Mouse (Mus musculus) midbrain, embryonic 15.5 days (tissue): ENCODE measurements around the gene Lrrc4c. TPM values are rescaled to one million over a fixed set of nuclear protein-coding genes. Genes with fewer than 3 reads are reported as not detected.

Experiments used
- ATAC-seq: fragments of 200-750 bp; cut with Nextera tagmentation; replicated peaks from 2 replicates; pipeline ENCODE4 v1.8.0; 2017; ENCODE audit warnings: moderate TSS enrichment
- H3K27ac ChIP-seq: fragments of 300-500 bp; sonication (generic); 2 replicates; pipeline ENCODE4 v1.5.1; 2015; ENCODE audit warnings: mild to moderate bottlenecking, inconsistent platforms
- H3K27me3 ChIP-seq: fragments of 300-500 bp; sonication (generic); replicated peaks from 2 replicates; pipeline ENCODE4 v1.6.1; 2015; ENCODE audit warnings: inconsistent platforms
- H3K36me3 ChIP-seq: fragments of 300-500 bp; sonication (generic); replicated peaks from 2 replicates; pipeline ENCODE4 v1.6.1; 2015; ENCODE audit warnings: inconsistent platforms
- H3K4me1 ChIP-seq: fragments of 300-500 bp; sonication (generic); 2 replicates; pipeline ENCODE4 v1.6.1; 2015; ENCODE audit warnings: inconsistent platforms
- H3K4me2 ChIP-seq: fragments of 300-500 bp; sonication (generic); 2 replicates; pipeline ENCODE4 v1.6.1; 2015; ENCODE audit warnings: inconsistent platforms, mild to moderate bottlenecking, moderate library complexity
- H3K4me3 ChIP-seq: fragments of 300-500 bp; sonication (generic); 2 replicates; pipeline ENCODE4 v1.5.1; 2015; ENCODE audit warnings: mild to moderate bottlenecking, inconsistent platforms
- H3K9ac ChIP-seq: fragments of 300-500 bp; sonication (generic); 2 replicates; pipeline ENCODE4 v1.6.1; 2015; ENCODE audit warnings: mild to moderate bottlenecking, inconsistent platforms
- H3K9me3 ChIP-seq: fragments of 300-500 bp; sonication (generic); 2 replicates; pipeline ENCODE4 v1.6.1; 2016; ENCODE audit warnings: inconsistent platforms
- WGBS: fragments of 180-500 bp; shearing (Covaris S2); methylation state at CpG from one replicate; pipeline ENCODE4 v1.1.7; 2015; ENCODE audit warnings: mixed read lengths; 5-methylcytosine and 5-hydroxymethylcytosine counted together
- polyA plus RNA-seq: library from polyadenylated mRNA; unstranded; fragments of >200 nt; fragmentation: Nextera tagmentation; extraction: Ambion mirVana; gene quantifications from 2 replicates; pipeline ENCODE4 v1.2.1, GENCODE M21; 2015

The Lrrc4c gene
- polyA plus RNA-seq, 1 experiment from 2014 or later = 37.7 TPM

- Histone ChIP-seq H3K36me3 (no peaks in the 10 kb centered on the region), H3K9ac (no peak overlapping the region), H3K4me3 (no peak overlapping the region), H3K27me3 (no peaks in the 10 kb centered on the region), H3K4me2 (no peak overlapping the region), H3K9me3 (no peaks in the 10 kb centered on the region), H3K4me1 (no peaks in the 10 kb centered on the region), H3K27ac (no peak overlapping the region)
- no peak for ATAC-seq
Observed at GRCm38 (mm10) chr2:96723395-96723794, 405.4 kb downstream of the Lrrc4c start.

GRCm38 (mm10) chr2:96736081-96736480 lies 418.1 kb downstream of the Lrrc4c start:
- Histone ChIP-seq H3K27ac (no peak overlapping the region), H3K27me3 (no peaks in the 10 kb centered on the region), H3K4me1 (no peaks in the 10 kb centered on the region), H3K4me2 (no peak overlapping the region), H3K4me3 (no peak overlapping the region), H3K36me3 (no peaks in the 10 kb centered on the region), H3K9ac (no peak overlapping the region), H3K9me3 (no peaks in the 10 kb centered on the region)
- no peak for ATAC-seq

GRCm38 (mm10) chr2:96755066-96755465 lies 437.1 kb downstream of the Lrrc4c start:
- Histone ChIP-seq H3K4me2 (no peak overlapping the region), H3K9me3 (no peaks in the 10 kb centered on the region), H3K4me1 (no peaks in the 10 kb centered on the region), H3K4me3 (no peak overlapping the region), H3K36me3 (no peaks in the 10 kb centered on the region), H3K9ac (no peak overlapping the region), H3K27ac (no peak overlapping the region), H3K27me3 (no peaks in the 10 kb centered on the region)
- ATAC-seq = no peak

DNA sequence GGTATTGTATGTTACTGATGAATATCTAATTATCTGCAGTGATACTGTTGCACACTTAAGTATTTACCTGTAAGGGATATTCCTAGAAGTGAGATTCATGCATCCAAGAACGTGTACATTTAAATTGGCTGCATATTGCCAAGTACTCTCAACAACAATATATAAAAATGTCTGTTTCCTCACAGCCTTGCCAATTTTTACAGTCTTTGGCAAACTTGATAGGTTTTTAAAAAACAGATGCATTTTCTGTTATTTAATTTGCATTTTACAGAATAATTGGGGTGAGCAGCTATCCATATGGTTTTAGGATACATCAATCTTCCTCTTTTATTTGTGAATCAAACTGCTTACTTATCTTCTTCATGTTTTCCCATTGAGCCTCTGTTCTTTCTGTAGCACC lies 439.7 kb downstream of the Lrrc4c start:
- H3K4me3 ChIP-seq = no peak overlapping the region
- ATAC-seq = no peak
- no peak overlapping the region for H3K4me2 ChIP-seq
- no peak overlapping the region for H3K27ac ChIP-seq
- no peaks in the 10 kb centered on the region for H3K36me3 ChIP-seq
- WGBS = 71% methylated on average over 1 of the region's 1 CpGs
- no peaks in the 10 kb centered on the region for H3K4me1 ChIP-seq
- no peaks in the 10 kb centered on the region for H3K27me3 ChIP-seq
- no peak overlapping the region for H3K9ac ChIP-seq
- no peaks in the 10 kb centered on the region for H3K9me3 ChIP-seq

DNA sequence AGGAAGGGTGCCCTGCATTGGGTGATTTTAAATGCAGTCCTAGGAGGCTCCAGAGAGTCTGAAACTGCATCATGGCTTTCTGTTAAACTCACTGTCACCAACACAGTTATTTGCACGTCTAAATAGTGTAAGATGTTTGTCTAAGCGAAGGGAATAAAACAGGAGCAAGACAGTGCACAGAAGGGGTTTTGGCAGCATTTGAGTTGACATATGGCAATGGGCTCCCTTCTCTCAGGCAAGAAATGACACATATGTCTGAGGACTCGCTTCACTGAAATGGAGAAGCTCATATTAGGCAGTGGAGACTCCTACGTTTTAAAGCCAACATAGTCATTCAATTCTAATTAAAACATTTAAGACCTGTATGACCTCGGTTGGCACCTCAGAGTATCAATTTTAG lies 445.6 kb downstream of the Lrrc4c start:
- Histone ChIP-seq H3K36me3 (no peaks in the 10 kb centered on the region), H3K9me3 (no peaks in the 10 kb centered on the region), H3K4me1 (no peaks in the 10 kb centered on the region), H3K9ac (no peak overlapping the region), H3K27me3 (no peaks in the 10 kb centered on the region), H3K4me2 (no peak overlapping the region), H3K27ac (no peak overlapping the region), H3K4me3 (no peak overlapping the region)
- 72% methylated on average over 5 of the region's 5 CpGs for whole genome bisulfite sequencing
- no peak for ATAC-seq

DNA sequence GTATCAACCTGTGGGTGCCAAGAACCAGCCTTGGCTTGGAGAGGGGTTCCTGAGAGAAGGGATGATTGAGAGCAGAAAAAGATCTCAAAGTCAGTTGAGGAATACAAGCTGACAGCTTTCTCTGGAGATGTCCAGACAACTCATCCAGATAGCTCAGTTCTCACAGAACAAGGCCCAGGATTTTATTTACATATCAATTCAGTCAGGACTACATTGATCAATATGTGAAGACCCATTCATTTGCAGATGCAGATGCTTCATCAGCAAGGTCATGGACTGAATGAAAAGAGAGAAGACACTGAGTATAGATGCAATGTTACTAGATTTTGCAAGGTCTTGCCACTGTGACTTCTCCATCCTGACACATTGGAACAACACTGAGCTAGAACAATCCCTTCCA lies 457.4 kb downstream of the Lrrc4c start:
- no peak for ATAC-seq
- no peak overlapping the region for H3K4me2 ChIP-seq
- no peaks in the 10 kb centered on the region for H3K27me3 ChIP-seq
- no peaks in the 10 kb centered on the region for H3K4me1 ChIP-seq
- H3K36me3 ChIP-seq = no peaks in the 10 kb centered on the region
- no peak overlapping the region for H3K9ac ChIP-seq
- H3K27ac ChIP-seq = no peak overlapping the region
- H3K4me3 ChIP-seq = no peak overlapping the region
- H3K9me3 ChIP-seq = no peaks in the 10 kb centered on the region

DNA sequence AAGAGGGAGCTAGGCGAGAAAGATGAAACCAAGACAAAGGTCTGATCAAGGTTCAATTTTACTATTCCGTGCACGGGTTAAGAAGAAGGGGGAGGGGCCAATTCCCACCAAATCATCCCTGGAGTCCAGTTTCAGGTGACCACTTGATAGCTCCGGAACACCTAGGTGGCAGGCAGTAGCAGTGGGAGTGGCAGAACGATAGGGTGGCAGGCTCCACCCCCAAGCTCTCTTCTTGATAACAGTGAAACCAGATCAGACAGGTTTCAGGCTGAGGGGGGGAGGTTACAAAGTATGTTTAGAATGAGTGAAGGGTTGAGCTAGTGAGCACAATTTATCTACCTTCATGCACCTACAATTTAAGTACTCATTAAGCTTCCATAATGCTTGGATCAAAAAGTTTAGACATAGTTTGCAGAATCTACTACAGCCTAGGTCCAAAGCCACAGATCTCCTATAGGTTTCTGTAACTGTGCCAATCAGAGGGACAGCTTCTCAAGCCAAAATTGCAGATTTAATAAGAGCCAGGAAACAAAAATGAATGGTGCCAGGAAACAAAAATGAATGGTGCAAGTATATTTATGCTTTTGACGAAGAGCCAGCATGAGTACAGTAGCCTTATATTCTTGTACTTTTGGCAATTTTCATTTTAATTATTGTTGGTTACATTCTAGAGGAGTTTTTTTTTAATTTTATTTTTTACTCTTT lies 478.9 kb downstream of the Lrrc4c start:
- H3K27me3 ChIP-seq = no peaks in the 10 kb centered on the region
- no peaks in the 10 kb centered on the region for H3K36me3 ChIP-seq
- 45% methylated on average over 6 of the region's 6 CpGs for WGBS
- H3K4me2 ChIP-seq = no peak overlapping the region
- no peaks in the 10 kb centered on the region for H3K9me3 ChIP-seq
- H3K27ac ChIP-seq = no peak overlapping the region
- ATAC-seq = no peak
- no peak overlapping the region for H3K4me3 ChIP-seq
- H3K4me1 ChIP-seq = no peaks in the 10 kb centered on the region
- no peak overlapping the region for H3K9ac ChIP-seq

DNA sequence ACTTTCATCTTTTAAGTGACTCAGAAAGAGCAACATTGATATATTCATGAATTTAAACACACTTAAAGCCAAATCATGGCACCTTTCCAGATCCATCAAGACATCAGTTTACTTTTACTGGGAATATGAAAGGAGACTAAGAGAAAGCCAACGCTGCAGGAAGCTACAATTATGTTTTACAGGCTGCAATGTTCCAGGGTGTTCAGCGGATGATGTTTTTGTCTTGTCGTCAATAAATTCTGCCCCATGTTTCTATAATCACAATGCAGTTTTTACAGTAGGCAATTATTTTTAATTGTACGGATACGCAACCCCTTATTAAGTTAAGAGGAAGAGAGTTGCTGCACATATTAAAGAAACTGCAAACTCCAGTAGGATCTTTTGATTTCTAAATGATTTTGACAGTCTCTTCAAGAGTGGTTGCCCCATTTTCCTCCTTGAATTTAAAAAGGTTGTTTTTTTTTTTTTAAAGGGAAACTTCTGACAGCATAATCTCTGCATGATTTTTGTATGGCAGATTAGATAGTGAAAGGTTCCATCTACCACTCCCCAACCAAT lies 532.9 kb downstream of the Lrrc4c start:
- H3K36me3 ChIP-seq = no peaks in the 10 kb centered on the region
- ATAC-seq = no peak
- no peak overlapping the region for H3K4me2 ChIP-seq
- no peak overlapping the region for H3K27ac ChIP-seq
- H3K9me3 ChIP-seq = no peaks in the 10 kb centered on the region
- no peak overlapping the region for H3K9ac ChIP-seq
- 79% methylated on average over 5 of the region's 5 CpGs for WGBS
- H3K27me3 ChIP-seq = no peaks in the 10 kb centered on the region
- no peaks in the 10 kb centered on the region for H3K4me1 ChIP-seq
- no peak overlapping the region for H3K4me3 ChIP-seq

DNA sequence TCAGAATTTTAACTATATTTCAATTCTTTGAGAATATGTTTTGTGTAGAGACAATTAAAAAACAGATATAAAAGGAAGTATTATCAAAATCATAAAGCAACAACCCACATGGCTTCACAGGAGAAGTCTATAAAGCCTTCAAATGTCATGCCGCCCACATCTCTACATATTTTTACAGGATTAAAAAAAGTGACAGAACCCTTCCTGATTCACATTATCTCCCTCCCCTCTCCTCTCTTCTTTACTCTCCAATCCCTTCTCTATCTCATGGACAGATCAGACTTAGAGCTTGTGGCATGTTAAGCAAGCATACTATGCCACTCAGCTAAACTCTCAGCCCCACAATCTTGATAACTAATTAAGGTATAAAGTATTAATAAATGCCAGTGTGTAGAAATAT lies 535.8 kb downstream of the Lrrc4c start:
- no peaks in the 10 kb centered on the region for H3K36me3 ChIP-seq
- no peak overlapping the region for H3K4me2 ChIP-seq
- H3K27me3 ChIP-seq = no peaks in the 10 kb centered on the region
- no peak overlapping the region for H3K9ac ChIP-seq
- H3K27ac ChIP-seq = no peak overlapping the region
- no peaks in the 10 kb centered on the region for H3K4me1 ChIP-seq
- no peaks in the 10 kb centered on the region for H3K9me3 ChIP-seq
- H3K4me3 ChIP-seq = no peak overlapping the region
- 83% methylated on average over 1 of the region's 1 CpGs for WGBS
- no peak for ATAC-seq

DNA sequence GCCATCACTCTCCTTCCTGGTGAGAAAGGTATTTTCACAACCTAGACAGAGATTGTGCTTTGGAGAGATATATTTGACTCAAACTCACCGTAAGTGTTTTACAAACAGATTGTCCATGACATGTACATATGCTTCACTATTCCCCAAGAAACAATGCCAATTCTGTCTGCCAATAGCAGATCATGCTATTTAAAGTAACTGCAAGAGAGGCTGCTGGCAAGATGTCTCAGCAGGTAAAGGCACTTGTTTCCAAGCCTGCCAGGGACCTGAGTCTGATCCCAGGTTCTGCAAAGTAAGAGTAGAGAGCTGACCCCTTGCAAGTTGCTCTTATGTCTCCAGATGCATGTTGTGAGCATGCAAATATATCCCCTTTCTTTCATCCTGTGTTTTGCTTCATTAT lies 558.1 kb downstream of the Lrrc4c start:
- Histone ChIP-seq H3K36me3 (no peaks in the 10 kb centered on the region), H3K27me3 (no peaks in the 10 kb centered on the region), H3K9ac (no peak overlapping the region), H3K4me3 (no peak overlapping the region), H3K9me3 (no peaks in the 10 kb centered on the region), H3K27ac (no peak overlapping the region), H3K4me1 (no peaks in the 10 kb centered on the region), H3K4me2 (no peak overlapping the region)
- 83% methylated on average over 1 of the region's 1 CpGs for WGBS
- no peak for ATAC-seq

GRCm38 (mm10) chr2:96949531-96949930 lies 631.6 kb downstream of the Lrrc4c start:
- Histone ChIP-seq H3K4me1 (no peaks in the 10 kb centered on the region), H3K27ac (no peak overlapping the region), H3K27me3 (no peaks in the 10 kb centered on the region), H3K4me3 (no peak overlapping the region), H3K36me3 (no peaks in the 10 kb centered on the region), H3K4me2 (no peak overlapping the region), H3K9me3 (no peaks in the 10 kb centered on the region), H3K9ac (no peak overlapping the region)
- WGBS = 79% methylated on average over 3 of the region's 3 CpGs
- no peak for ATAC-seq

GRCm38 (mm10) chr2:96999521-96999920 lies 681.6 kb downstream of the Lrrc4c start:
- Histone ChIP-seq H3K9me3 (no peaks in the 10 kb centered on the region), H3K9ac (no peak overlapping the region), H3K27me3 (no peaks in the 10 kb centered on the region), H3K4me3 (no peak overlapping the region), H3K27ac (no peak overlapping the region), H3K4me1 (no peaks in the 10 kb centered on the region), H3K4me2 (no peak overlapping the region), H3K36me3 (no peaks in the 10 kb centered on the region)
- ATAC-seq = no peak

- no peak for ATAC-seq
- no peaks in the 10 kb centered on the region for H3K9me3 ChIP-seq
- WGBS = 81% methylated on average over 3 of the region's 3 CpGs
- H3K4me2 ChIP-seq = no peak overlapping the region
- no peak overlapping the region for H3K4me3 ChIP-seq
- no peaks in the 10 kb centered on the region for H3K36me3 ChIP-seq
- H3K9ac ChIP-seq = no peak overlapping the region
- no peaks in the 10 kb centered on the region for H3K27me3 ChIP-seq
- no peaks in the 10 kb centered on the region for H3K4me1 ChIP-seq
- no peak overlapping the region for H3K27ac ChIP-seq
Observed at GRCm38 (mm10) chr2:97018319-97018718, 700.4 kb downstream of the Lrrc4c start.
